ENCODE assay signal across 8 mouse cellular contexts in the genomic region with DNA sequence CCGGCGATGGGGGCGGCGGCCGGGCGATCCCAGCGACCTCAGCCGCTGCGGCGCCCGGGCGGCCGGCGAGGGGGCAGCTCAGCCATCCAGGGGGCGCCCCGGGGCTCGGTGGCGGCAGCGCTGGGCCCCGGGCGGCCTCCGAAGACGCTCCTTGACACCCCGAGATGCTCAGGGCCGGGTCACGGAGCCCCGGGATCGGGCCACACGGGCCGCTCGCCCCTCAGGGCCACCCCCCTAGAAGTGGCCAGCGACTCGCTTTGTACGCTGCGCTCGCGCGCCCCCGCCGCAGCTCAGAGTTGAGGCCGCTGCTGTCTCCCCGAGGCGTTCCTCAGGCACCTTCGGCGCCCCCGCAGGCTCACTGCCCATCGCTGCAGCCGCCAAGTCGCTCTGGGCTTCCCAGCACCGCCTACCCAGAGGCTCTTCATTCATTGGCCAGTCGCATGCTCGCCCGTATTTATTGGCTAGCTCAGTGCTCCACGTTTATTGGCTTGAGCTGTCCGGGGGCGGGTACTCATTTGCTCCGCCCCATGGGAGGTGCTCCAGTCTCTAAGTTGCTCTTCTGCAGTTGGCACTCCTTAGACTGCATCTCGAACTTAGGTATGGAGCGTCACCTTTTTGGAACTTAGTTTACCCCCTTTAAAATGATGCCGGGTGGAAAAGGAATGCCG. TPM values are rescaled to one million over a fixed set of nuclear protein-coding genes. Genes with fewer than 3 reads are reported as not detected.
A peak's percentile ranks its signal among the peaks of the same experiment; 100 is the strongest.
DNase-seq lines count a peak whose midpoint lies in the region; ATAC-seq and TF ChIP-seq lines count a peak whose summit lies in the region.

Dexi (minus strand) TSS at position 357 of the 668 bp plus-strand sequence.

- TF ChIP-seq CTCF in C2C12 (IDR thresholded peaks at IDR 0.05; ENCODE audit: control insufficient read depth, insufficient read depth, insufficient read length): peak; percentile 18
- no peak for TF ChIP-seq CTCF in brain, embryonic 14.5 days (IDR thresholded peaks at IDR 0.05; ENCODE audit: borderline replicate concordance, extremely low read depth, insufficient read depth, insufficient read length)
- 0 out of 2 replicates have a peak, but pooled peaks have one; percentile 4 for TF ChIP-seq CTCF in liver, adult 2 months (IDR thresholded peaks at IDR 0.05; ENCODE audit: low read depth, low read length)

- H3K4me3 ChIP-seq in C2C12 (ENCODE audit: insufficient read depth, poor library complexity, severe bottlenecking) (peak within 1 kb of the TSS; percentile 42), myocyte (peak within 1 kb of the TSS; percentile 49)
- peak within 1 kb of the TSS; percentile 80 for H3K4me3 ChIP-seq in erythroblast, embryonic 14.5 days (replicated peaks)
- H3K4me3 ChIP-seq in heart, embryonic 11.5 days (ENCODE audit: low read depth, low read length): peak within 1 kb of the TSS; percentile 85
- H3K4me3 ChIP-seq in kidney, embryonic 16.5 days (ENCODE audit: low read length): peak within 1 kb of the TSS; percentile 83
- peak within 1 kb of the TSS; percentile 77 for H3K4me3 ChIP-seq in liver, adult 2 months (ENCODE audit: insufficient read depth, low read depth, low read length)

- peaks cover 66% of the 10 kb centered on the region for H3K4me1 ChIP-seq in erythroblast, embryonic 14.5 days (ENCODE audit: control insufficient read depth)
- H3K4me1 ChIP-seq in heart, embryonic 11.5 days (ENCODE audit: control insufficient read depth, insufficient read depth, low read length): peaks cover 32% of the 10 kb centered on the region
- H3K4me1 ChIP-seq in kidney, embryonic 16.5 days (ENCODE audit: insufficient read depth, low read length): peaks cover 53% of the 10 kb centered on the region
- peaks cover 32% of the 10 kb centered on the region for H3K4me1 ChIP-seq in liver, adult 2 months (ENCODE audit: control insufficient read depth, insufficient read depth, low read length)

- H3K4me2 ChIP-seq in heart, embryonic 11.5 days: peak within 1 kb of the TSS; percentile 88
- peak within 1 kb of the TSS; percentile 95 for H3K4me2 ChIP-seq in kidney, embryonic 16.5 days (replicated peaks; ENCODE audit: low read depth, low read length)
- peak within 1 kb of the TSS; percentile 96 for H3K4me2 ChIP-seq in myocyte (ENCODE audit: low read depth)

- DNase-seq in brain, embryonic 14.5 days (ENCODE audit: low read depth): peak; percentile 99
- DNase-seq in liver, adult 2 months (ENCODE audit: extremely low read depth, low read depth, low spot score): peak; percentile 93
- DNase-seq in splenic B cell, adult 2 months (ENCODE audit: low read depth, low spot score): peak; percentile 97

- H3K27ac ChIP-seq in heart, embryonic 11.5 days (ENCODE audit: low read depth, low read length): peak within 1 kb of the TSS; percentile 86
- peak within 1 kb of the TSS; percentile 82 for H3K27ac ChIP-seq in kidney, embryonic 16.5 days (ENCODE audit: low read length)
- peak within 1 kb of the TSS; percentile 75 for H3K27ac ChIP-seq in liver, adult 2 months (replicated peaks; ENCODE audit: insufficient read depth, low read depth, low read length)

- H3K9ac ChIP-seq in heart, embryonic 11.5 days (ENCODE audit: low read depth, low read length): peak within 1 kb of the TSS; percentile 86
- H3K9ac ChIP-seq in kidney, embryonic 16.5 days (replicated peaks; ENCODE audit: low read length): peak within 1 kb of the TSS; percentile 92
- H3K9ac ChIP-seq in liver, adult 2 months (ENCODE audit: low read depth, low read length): peak within 1 kb of the TSS; percentile 86

- ATAC-seq in heart, embryonic 11.5 days (replicated peaks; ENCODE audit: insufficient number of reproducible peaks, low FRiP score, low TSS enrichment): peak; percentile 94
- ATAC-seq in kidney, embryonic 16.5 days (ENCODE audit: low FRiP score, low TSS enrichment): peak; percentile 96

- peaks cover 6% of the 10 kb centered on the region for H3K79me3 ChIP-seq in C2C12 (ENCODE audit: low read depth)

- WGBS in heart, embryonic 11.5 days (ENCODE audit: insufficient replicate concordance): under 1% methylated on average over 51 of the region's 61 CpGs
- under 1% methylated on average over 54 of the region's 61 CpGs for WGBS in kidney, embryonic 16.5 days
- 2% methylated on average over 59 of the region's 61 CpGs for WGBS in liver, adult 2 months

- H3K27me3 ChIP-seq in C2C12 (ENCODE audit: control insufficient read depth, insufficient read depth, insufficient read length) (no peaks in the 10 kb centered on the region), myocyte (ENCODE audit: control insufficient read depth, insufficient read depth, insufficient read length) (no peaks in the 10 kb centered on the region)
- H3K27me3 ChIP-seq in erythroblast, embryonic 14.5 days (ENCODE audit: control insufficient read depth): no peaks in the 10 kb centered on the region
- no peaks in the 10 kb centered on the region for H3K27me3 ChIP-seq in heart, embryonic 11.5 days (ENCODE audit: control insufficient read depth, insufficient read depth, low read length)
- H3K27me3 ChIP-seq in kidney, embryonic 16.5 days (ENCODE audit: insufficient read depth, low read length): no peaks in the 10 kb centered on the region
- no peaks in the 10 kb centered on the region for H3K27me3 ChIP-seq in liver, adult 2 months (ENCODE audit: control insufficient read depth, insufficient read depth, low read length)
- H3K27me3 ChIP-seq in splenic B cell, adult 2 months (ENCODE audit: control insufficient read depth, insufficient read depth, low read length, poor library complexity, severe bottlenecking): no peaks in the 10 kb centered on the region

- no peaks in the 10 kb centered on the region for H3K9me3 ChIP-seq in erythroblast, embryonic 14.5 days (ENCODE audit: control insufficient read depth, low read length)
- no peaks in the 10 kb centered on the region for H3K9me3 ChIP-seq in heart, embryonic 11.5 days (replicated peaks; ENCODE audit: control insufficient read depth, low read length)
- H3K9me3 ChIP-seq in kidney, embryonic 16.5 days (ENCODE audit: low read length): no peaks in the 10 kb centered on the region

- H3K36me3 ChIP-seq in C2C12 (ENCODE audit: control insufficient read depth, insufficient read depth) (no peaks in the 10 kb centered on the region), myocyte (ENCODE audit: control insufficient read depth, insufficient read depth) (no peaks in the 10 kb centered on the region)
- no peaks in the 10 kb centered on the region for H3K36me3 ChIP-seq in erythroblast, embryonic 14.5 days (ENCODE audit: control insufficient read depth)
- no peaks in the 10 kb centered on the region for H3K36me3 ChIP-seq in heart, embryonic 11.5 days (ENCODE audit: control insufficient read depth, insufficient read depth, low read length)
- no peaks in the 10 kb centered on the region for H3K36me3 ChIP-seq in kidney, embryonic 16.5 days (ENCODE audit: insufficient read depth, low read length)
- H3K36me3 ChIP-seq in liver, adult 2 months (ENCODE audit: control insufficient read depth, insufficient read depth, low read length): no peaks in the 10 kb centered on the region
- no peaks in the 10 kb centered on the region for H3K36me3 ChIP-seq in splenic B cell, adult 2 months (ENCODE audit: control insufficient read depth, insufficient read depth, low read length, poor library complexity, severe bottlenecking)

- H3ac ChIP-seq in C2C12 (ENCODE audit: control insufficient read depth, insufficient read length, low read depth) (peak within 1 kb of the TSS; percentile 70), myocyte (ENCODE audit: control insufficient read depth, insufficient read length) (peak within 1 kb of the TSS; percentile 25)

- peaks cover 53% of the 10 kb centered on the region for H3K79me2 ChIP-seq in C2C12 (ENCODE audit: control insufficient read depth, insufficient read depth)
- peaks cover 57% of the 10 kb centered on the region; the same call in 1 of the 2 replicates for H3K79me2 ChIP-seq in liver, adult 2 months (ENCODE audit: control insufficient read depth, insufficient read depth, low read length)
- H3K79me2 ChIP-seq in myocyte (ENCODE audit: control insufficient read depth, insufficient read depth): peaks cover 28% of the 10 kb centered on the region

- TF ChIP-seq POLR2A in brain, embryonic 14.5 days (IDR thresholded peaks at IDR 0.05; ENCODE audit: borderline replicate concordance, extremely low read depth, insufficient read depth, insufficient read length, poor library complexity, severe bottlenecking): peak; percentile 98
- TF ChIP-seq POLR2A in liver, adult 2 months (IDR thresholded peaks at IDR 0.05; ENCODE audit: extremely low read depth, insufficient read depth, low read length): peak; percentile 96
- peak; percentile 98 for TF ChIP-seq POLR2A in myocyte (IDR thresholded peaks at IDR 0.05; ENCODE audit: insufficient read length, low read depth)

TF ChIP-seq in C2C12, 6 proteins besides CTCF, POLR2A, EP300 and RAD21:
- no peak for TF ChIP-seq MYOD1 (IDR thresholded peaks at IDR 0.05; ENCODE audit: control insufficient read depth, insufficient read length, low read depth)
- no peak for TF ChIP-seq FOSL1 (IDR thresholded peaks at IDR 0.05; ENCODE audit: insufficient read depth, low read length, poor library complexity, severe bottlenecking)
- no peak for TF ChIP-seq USF1 (IDR thresholded peaks at IDR 0.05; ENCODE audit: low read depth)
- no peak for TF ChIP-seq MYOG (IDR thresholded peaks at IDR 0.05; ENCODE audit: control insufficient read depth, extremely low read depth, insufficient read length)
- TF ChIP-seq CEBPB (IDR thresholded peaks at IDR 0.05; ENCODE audit: low read depth): no peak
- TF ChIP-seq MAX (IDR thresholded peaks at IDR 0.05): no peak

TF ChIP-seq in myocyte, 11 proteins besides CTCF, POLR2A, EP300 and RAD21 (continues in another document):
- TF ChIP-seq TCF3 (IDR thresholded peaks at IDR 0.05; ENCODE audit: insufficient read length, low read depth) (no peak), USF1 (IDR thresholded peaks at IDR 0.05; ENCODE audit: low read depth) (no peak), E2F4 (IDR thresholded peaks at IDR 0.05; ENCODE audit: insufficient read depth) (no peak), REST (IDR thresholded peaks at IDR 0.05; ENCODE audit: insufficient read depth, insufficient read length) (no peak), MAX (IDR thresholded peaks at IDR 0.05; ENCODE audit: low read depth) (no peak), SRF (IDR thresholded peaks at IDR 0.05; ENCODE audit: control insufficient read depth, insufficient read length, low read depth) (peak; percentile 35), CEBPB (IDR thresholded peaks at IDR 0.05; ENCODE audit: insufficient read depth, poor library complexity, severe bottlenecking) (no peak), TCF12 (IDR thresholded peaks at IDR 0.05; ENCODE audit: insufficient read depth, poor library complexity, severe bottlenecking) (no peak)

RNA-seq across cellular contexts. Expression of gene Dexi, which starts in this region (rescaled TPM):
- polyA plus RNA-seq in C2C12 (2012; fragmentation: generic; extraction: Trizol) (17.1 TPM), myocyte (2012; fragmentation: generic; extraction: Trizol) (20.8 TPM)
- 36.2 and 50.3 TPM in 2 replicates for polyA plus RNA-seq in brain, embryonic 14.5 days (2012; rRNA removed)
- polyA plus RNA-seq in erythroblast, embryonic 14.5 days (2012): 1.1 and 1.6 TPM in 2 replicates
- 14.3 and 16.3 TPM in 2 replicates for polyA plus RNA-seq in heart, embryonic 11.5 days (2014; fragmentation: Nextera tagmentation; extraction: Ambion mirVana)
- 7.1 and 14.1 TPM in 2 replicates for polyA plus RNA-seq in kidney, embryonic 16.5 days (2015; fragmentation: Nextera tagmentation; extraction: Ambion mirVana)
- total RNA-seq in liver, adult 2 months (2014; rRNA removed): 8.9 and 12.3 TPM in 2 replicates
- 70.0 and 99.8 TPM in 2 replicates for polyA plus RNA-seq in liver, adult 2 months (2012; rRNA removed)

Comparison
In these comparisons a context has a peak if more than half of its experiments do, and no peak if none do; other contexts are left out.
1. Peak in every context shown above with its lines: DNase-seq, ATAC-seq, H3K4me3 ChIP-seq and H3K27ac ChIP-seq.